Mouse (Mus musculus): ENCODE measurements around the gene Smarca1.

Gene Smarca1

DNA sequence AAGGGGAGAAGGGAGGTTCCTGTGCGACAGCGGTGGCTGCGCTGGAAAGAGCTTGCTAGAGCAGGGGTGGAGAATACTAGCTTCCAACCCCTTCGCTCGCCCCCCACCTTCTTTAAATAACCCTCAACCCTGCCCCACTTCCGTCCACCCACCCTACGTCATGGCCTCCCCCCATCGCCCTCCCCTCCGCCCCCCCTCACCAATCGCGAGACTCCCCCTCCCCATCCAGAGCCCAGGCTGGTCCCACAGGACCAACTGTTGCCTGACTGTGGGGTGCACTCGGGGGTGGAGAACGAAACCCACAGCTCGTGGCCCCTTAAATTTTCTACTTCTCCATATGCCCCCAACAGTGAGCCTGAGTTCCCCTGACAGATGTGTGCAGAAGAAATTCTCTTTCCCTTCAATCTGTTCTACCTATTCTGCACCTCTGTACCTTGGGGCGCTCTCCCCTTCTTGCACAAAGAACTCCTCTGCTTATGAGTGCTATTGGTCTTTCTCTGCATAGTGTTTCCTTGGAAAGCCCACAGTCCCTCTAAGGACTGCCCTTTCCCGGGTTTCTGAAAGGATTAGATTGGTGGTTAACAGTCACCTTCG lies at the start of gene Smarca1:
TSS of gene Smarca1 (minus strand) at position 544 of the 594 bp plus-strand sequence.
- DNase-seq (ENCODE audit: low read depth, low spot score) = no peak

DNA sequence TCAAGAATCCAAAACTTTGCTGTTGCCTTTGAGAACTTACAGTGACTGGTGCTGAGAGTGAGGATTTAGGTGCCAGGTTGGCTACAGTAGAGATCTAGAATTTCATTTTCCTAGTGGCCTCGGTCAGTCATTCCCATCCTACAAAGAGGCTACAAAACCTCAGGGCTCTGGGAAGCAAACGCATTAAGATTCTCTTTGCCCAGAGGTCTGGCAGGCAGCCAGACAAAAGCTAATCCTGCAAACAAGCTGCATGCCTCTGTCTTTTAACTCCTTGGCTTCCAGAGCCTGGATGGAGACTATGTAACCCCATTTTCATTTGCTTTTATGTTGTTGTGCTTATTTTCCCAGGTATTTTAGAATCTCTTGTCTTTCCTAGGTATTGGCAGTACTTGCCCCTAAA lies 45.0 kb upstream of the Smarca1 start:
- DNase-seq (ENCODE audit: low read depth, low spot score) = peak; percentile 7

DNA sequence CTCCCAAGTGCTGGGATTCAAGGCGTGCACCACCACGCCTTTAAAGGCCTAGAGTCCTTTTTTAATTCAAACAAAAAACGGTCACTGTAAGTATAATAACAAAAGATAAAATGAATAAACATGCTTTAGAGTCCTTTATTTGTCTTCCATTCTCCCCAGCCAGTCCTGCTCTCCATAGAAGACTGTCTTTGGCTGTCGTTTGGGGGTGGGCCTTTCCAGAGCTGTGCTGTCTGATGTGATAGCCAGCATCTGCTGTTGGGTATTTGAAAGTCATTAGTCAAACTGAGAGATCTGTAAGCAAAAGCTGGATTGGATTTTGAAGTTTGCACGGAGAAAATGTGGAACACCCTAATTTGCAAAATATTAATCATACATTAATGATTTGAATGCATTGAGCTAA lies 44.1 kb upstream of the Smarca1 start:
- DNase-seq (ENCODE audit: low read depth, low spot score) = no peak

DNA sequence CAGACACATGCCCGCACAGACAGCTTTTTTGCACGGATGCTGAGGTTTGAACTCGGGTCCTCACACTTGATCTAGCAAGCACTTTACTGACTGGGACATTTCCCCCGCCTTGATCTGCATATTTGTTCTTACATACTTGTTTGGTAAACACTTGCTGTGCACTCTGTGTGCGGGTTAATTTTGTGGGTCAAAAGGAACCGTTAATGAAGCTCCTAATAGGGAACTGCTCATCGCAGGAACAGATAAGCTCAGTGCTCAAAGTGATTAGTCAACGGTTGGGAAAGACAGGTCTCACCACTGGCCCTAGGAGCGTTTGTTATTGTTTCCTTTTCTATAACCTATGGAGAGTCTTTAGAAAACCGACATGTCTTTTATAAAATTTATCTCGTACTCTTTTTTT lies 41.6 kb upstream of the Smarca1 start:
- no peak for DNase-seq (ENCODE audit: low read depth, low spot score)

DNA sequence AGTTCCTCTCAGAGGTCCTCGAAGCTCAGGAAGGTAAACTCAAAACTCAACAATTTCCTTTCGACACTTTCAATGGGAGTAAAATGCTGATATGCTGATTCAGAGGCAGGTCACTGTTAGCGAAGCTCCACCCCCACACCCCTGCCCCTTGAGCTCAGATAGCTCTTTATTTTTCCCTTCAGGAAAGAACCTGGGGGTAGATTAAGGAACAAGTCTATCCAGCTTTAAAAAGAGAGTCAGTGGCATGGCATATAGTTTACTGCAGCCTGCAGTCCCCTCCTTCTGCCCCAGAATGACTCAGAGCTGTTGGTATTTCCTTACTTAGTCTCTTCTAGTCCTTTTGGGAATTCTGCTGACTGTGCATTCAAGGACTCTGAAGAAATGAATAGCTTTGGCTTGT lies 37.7 kb upstream of the Smarca1 start:
- peak; percentile 75 for DNase-seq (ENCODE audit: low read depth, low spot score)

DNA sequence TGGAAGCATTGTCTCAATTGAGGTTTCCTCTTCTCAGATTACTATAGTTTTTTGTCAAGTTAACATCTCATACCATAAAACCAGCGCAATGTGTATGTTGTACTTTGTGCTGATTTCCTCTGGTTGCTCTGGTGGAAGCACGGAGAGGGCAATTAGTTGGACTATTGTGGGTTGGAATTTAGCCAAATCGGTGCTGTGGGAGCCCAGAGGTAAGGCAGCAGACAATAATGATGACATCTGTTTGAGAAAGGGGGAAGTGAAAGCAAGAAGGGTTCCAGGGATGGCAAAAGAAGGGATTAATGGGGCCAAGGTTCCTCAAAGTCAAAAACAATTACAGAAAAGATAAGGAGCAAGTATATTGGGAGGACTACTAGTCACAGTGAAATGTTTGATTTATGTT lies 35.2 kb upstream of the Smarca1 start:
- DNase-seq (ENCODE audit: low read depth, low spot score) = no peak

GRCm38 (mm10) chrX:47920541-47920940 lies 27.8 kb upstream of the Smarca1 start:
- DNase-seq (ENCODE audit: low read depth, low spot score) = no peak

- peak; percentile 20 for DNase-seq (ENCODE audit: low read depth, low spot score)
Observed at GRCm38 (mm10) chrX:47916831-47917230, 24.1 kb upstream of the Smarca1 start.

DNA sequence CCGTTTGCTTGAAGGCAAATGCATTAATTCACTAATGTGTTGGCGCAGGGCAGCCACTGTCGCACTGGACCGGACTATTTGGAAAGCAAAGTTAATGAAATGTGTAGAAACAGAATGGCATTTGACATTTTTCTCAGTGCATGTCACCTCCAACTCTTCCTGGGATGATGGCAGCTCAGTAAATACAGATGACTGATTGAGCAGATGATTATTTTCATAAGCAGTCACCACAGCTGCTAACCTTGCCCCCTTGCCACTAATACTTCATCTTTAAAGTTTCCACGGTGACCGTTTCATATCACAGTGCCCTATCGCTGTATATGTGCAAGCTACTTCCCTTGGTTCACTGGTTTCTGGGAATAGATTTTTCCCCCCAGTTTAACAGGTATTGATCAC lies 20.8 kb upstream of the Smarca1 start:
- DNase-seq (ENCODE audit: low read depth, low spot score) = no peak

GRCm38 (mm10) chrX:47912904-47913542 lies 20.2 kb upstream of the Smarca1 start:
- peak; percentile 20 for DNase-seq (ENCODE audit: low read depth, low spot score)

DNA sequence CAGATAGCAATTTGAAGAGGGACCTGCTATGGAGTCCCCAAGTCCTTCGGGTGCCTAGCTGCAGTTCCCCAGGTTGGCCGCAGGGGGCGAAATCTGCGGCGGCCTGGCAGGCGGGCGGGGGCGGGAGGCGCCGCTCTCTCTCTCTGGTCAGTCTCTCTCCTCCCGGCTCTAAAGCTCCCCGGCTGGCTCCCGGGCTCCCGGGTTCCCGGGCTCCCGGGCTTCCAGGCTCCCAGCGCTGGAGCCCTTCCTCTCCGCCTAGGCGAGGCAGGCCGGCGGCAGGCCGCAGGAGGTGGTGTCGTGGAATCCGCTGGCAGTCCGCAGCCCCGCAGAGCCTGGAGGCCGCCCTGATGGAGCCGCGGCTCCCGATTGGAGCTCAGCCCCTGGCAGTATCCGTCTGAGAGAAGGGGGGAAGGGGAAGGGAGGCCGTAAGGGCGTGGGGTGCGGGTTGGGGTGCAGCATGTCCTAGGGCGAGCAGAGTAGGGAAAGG lies 19.6 kb upstream of the Smarca1 start, which contains the start of gene Ocrl:
TSS of gene Ocrl (plus strand) at position 82 of the 487 bp plus-strand sequence.
- DNase-seq (ENCODE audit: low read depth, low spot score) = peak; percentile 71

- DNase-seq (ENCODE audit: low read depth, low spot score) = no peak
Observed at GRCm38 (mm10) chrX:47891907-47892430, 805 bp downstream of the Smarca1 start.

DNA sequence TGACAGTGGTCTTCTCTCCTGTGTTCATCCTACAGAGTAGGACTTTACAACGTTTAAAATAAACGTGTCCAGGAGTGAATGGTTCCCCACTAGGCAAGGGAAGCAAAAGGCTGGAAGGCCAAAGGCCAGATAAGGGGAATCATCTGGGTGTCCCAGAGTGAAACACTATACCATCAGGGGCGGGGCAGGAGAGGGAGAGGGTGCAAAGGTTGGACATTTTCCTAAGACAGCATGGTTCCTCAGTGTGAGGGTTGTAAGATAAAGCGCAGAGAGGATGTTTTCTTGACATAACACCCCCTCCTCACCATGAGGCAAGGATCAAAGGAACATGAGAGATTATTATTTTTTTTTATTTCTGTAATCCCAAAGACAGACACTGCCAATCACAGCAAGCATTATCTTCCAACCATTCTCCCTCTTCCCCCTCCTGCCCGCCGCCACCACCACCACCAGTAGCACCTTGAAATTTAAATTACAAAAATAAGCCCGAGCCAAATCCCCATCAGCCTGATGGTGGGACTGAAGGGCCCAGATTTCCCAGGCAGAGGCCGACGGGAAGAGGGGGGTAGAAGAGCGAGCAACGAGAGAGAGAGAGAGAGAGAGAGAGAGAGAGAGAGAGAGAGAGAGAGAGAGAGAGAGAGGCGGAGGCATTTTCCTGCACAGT lies 1.4 kb downstream of the Smarca1 start:
- DNase-seq (ENCODE audit: low read depth, low spot score) = peak; percentile 28

- peak; percentile 18 for DNase-seq (ENCODE audit: low read depth, low spot score)
Observed at GRCm38 (mm10) chrX:47887401-47887800, 5.4 kb downstream of the Smarca1 start.

DNA sequence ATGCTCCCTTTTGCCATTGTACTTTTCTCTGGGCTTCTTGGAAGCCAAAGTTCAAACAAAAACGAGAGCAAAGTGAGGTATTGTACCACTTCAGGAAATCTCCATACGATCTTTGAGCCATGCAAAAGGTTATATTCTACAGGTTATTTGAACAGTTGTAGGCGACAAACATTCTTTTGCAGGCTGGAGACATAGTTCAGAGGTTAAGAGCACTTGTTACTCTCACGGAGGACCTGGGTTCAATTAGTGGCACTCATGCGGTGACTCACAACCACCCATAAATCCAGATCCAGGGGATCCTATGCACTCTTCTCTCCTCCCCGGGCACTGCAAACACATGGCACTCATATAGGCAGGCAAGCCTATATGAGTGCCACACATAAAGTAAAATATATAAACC lies 10.0 kb downstream of the Smarca1 start:
- no peak for DNase-seq (ENCODE audit: low read depth, low spot score)

GRCm38 (mm10) chrX:47880052-47880451 lies 12.7 kb downstream of the Smarca1 start:
- DNase-seq (ENCODE audit: low read depth, low spot score) = peak; percentile 50

DNA sequence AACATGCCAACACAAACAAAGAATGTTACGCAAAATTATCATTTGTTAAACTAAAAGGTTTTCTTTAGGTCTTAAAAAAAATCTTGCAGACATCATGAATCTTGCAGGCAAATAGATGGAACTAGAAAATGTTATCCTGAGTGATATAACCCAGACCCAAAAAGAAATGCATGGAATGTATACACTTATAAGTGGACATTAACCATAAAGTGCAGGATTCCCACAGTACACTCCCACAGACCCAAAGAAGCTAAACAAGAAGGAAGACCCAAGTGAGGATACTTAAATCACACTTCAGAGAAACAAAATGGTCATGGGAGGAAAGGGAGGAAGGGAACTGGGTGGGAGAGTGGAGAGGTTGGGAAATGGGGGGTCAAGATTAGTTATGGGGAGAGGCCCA lies 34.2 kb downstream of the Smarca1 start:
- no peak for DNase-seq (ENCODE audit: low read depth, low spot score)

- DNase-seq (ENCODE audit: low read depth, low spot score) = no peak
Observed at GRCm38 (mm10) chrX:47835835-47836195, 57.0 kb downstream of the Smarca1 start.

GRCm38 (mm10) chrX:47835098-47835834 lies 57.5 kb downstream of the Smarca1 start:
- DNase-seq (ENCODE audit: low read depth, low spot score) = peak; percentile 50

- DNase-seq (ENCODE audit: low read depth, low spot score) = no peak
Observed at GRCm38 (mm10) chrX:47833431-47833830, 59.3 kb downstream of the Smarca1 start.

DNA sequence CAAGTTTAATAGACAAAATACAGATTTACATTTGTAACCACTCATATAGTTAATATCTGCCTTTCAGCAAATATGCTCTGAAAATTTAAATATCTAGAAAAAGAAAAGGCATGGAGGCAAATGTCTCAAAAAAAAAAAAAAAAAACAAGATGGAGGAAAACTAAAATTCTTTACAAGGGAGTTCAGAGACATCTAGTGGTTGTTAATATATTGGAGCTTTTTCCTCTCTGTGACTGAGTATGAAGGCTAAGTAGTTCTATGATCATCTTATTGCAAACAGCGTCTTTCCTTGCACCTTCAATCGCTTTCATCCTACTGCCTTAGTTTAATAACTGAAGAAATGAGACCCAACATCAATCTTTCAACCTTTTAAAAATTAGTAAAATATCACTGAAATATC lies 72.2 kb downstream of the Smarca1 start:
- peak; percentile 63 for DNase-seq (ENCODE audit: low read depth, low spot score)

DNA sequence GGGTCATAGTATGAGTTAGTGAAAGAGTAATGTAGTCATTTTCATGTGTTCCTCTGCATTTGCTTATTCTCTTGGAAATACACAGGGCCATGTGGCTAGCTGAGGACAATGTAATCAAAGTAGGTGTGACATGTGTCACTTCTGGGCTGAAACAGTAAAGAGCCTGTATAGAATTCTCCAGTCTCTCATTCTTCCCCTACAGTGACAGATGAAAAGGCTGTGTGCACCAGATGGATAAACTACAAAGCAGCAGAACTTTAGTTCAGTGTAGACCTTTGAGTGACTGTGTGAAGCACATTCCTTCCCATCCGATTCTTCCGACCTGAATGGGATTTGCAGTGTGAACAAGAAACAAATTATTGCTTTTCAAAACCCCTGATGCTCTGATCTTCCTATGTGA lies 84.1 kb downstream of the Smarca1 start:
- no peak for DNase-seq (ENCODE audit: low read depth, low spot score)
